Mouse (Mus musculus): ENCODE measurements around the gene Lxn. TPM values are rescaled to one million over a fixed set of nuclear protein-coding genes. Genes with fewer than 3 reads are reported as not detected.
A peak's percentile ranks its signal among the peaks of the same experiment; 100 is the strongest.

Lxn gene
- polyA plus RNA-seq, 1 experiment from 2014 or later, result 295 TPM

DNA sequence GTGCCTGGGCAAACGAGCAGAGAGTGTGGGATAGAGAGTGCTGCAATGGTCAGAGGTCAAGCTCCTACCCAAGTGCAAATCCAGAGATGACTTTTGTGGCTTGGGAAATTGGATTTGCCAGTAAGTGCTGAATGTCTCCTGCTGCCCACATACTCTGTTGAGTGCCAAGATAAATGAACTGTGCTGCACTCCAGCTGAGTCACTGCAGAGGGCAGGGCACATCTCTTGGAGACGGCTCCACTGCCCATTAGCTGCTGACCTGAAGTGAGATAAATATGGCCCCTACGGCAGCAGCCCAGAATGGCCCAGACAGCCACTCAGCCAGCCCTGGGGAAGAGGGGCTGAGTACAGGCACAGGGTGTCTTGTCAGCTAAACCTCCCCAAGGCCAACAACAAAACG is 26.4 kb upstream of the Lxn start:
- Histone ChIP-seq H3K9ac (no peak overlapping the region), H3K9me3 (no peaks in the 10 kb centered on the region), H3K27me3 (no peaks in the 10 kb centered on the region), H3K4me2 (no peak overlapping the region), H3K27ac (replicated peaks) (no peak overlapping the region), H3K4me1 (replicated peaks) (no peaks in the 10 kb centered on the region), H3K36me3 (no peaks in the 10 kb centered on the region), H3K4me3 (no peak overlapping the region)
- WGBS, result 55% methylated on average over 4 of the region's 4 CpGs
- no peak for ATAC-seq (ENCODE audit: low read depth)

DNA sequence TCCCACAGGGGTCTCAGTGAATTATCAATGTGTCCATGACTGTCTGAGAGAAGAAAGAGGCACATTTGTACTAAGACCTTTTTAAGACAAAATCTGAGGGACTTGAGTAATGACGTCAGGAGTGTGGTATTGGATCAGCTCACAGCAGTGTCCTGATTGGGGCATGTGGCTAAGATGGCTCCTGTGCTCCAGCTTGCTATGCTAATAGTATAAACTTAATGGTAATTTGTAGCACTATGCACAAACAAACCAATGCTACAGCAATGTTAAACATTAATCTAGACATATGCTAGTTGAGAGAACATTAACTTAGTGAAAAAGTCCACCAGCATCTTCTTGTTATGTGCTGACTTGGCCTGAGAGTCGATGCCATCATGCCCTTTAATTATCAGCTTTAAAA is 21.5 kb upstream of the Lxn start:
- Histone ChIP-seq H3K27me3 (no peaks in the 10 kb centered on the region), H3K27ac (replicated peaks) (no peak overlapping the region), H3K9me3 (no peaks in the 10 kb centered on the region), H3K4me1 (replicated peaks) (no peaks in the 10 kb centered on the region), H3K4me3 (no peak overlapping the region), H3K9ac (no peak overlapping the region), H3K4me2 (no peak overlapping the region), H3K36me3 (0 out of 2 replicates have a peak, but pooled peaks cover 2% of the 10 kb centered on the region)
- ATAC-seq (ENCODE audit: low read depth), result no peak
- 88% methylated on average over 2 of the region's 2 CpGs for WGBS

DNA sequence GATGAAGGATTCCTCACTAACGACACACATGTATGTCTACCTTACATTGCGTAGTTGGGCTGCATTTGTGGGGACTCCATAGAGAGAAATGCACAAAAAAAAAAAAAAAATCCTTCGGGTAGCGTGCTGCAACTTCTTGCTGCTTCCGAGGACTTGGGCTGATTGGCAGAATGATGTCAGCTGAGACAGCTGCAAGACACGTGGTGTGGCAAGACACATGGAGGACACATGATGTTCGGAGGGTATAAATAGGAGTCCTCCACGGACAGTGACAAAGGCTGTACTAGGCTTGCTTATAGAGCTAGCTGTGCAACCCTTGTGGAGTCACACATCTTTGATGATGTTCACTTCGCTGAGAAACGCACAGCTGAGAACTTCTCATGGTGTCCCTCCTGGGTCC is 18.7 kb upstream of the Lxn start:
- Histone ChIP-seq H3K4me2 (no peak overlapping the region), H3K4me3 (no peak overlapping the region), H3K9me3 (no peaks in the 10 kb centered on the region), H3K9ac (no peak overlapping the region), H3K36me3 (peaks cover 9% of the 10 kb centered on the region; the same call in 1 of the 2 replicates), H3K27me3 (no peaks in the 10 kb centered on the region), H3K4me1 (replicated peaks) (no peaks in the 10 kb centered on the region), H3K27ac (replicated peaks) (no peak overlapping the region)
- ATAC-seq (ENCODE audit: low read depth), result no peak
- 88% methylated on average over 10 of the region's 10 CpGs for WGBS

DNA sequence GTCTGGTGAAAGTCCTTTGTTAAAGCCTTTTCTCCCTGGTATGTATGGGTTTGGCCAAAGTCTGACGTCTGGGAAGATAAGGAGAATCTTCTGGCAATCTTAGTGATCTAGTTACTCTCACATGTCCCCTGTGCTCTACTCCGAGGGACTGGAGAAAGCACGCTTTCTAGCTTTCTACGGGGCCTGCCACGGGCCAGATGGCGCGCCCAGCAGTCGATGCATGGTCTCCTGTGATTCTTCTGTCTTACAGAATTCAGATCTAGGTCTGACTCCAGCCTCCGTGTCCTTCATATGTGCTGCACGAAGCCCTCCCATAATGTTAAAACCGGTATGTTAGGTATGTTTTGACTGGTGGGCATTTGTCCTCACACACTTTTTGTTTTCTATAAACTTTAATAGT is 16.1 kb upstream of the Lxn start:
- WGBS, result 93% methylated on average over 11 of the region's 11 CpGs
- Histone ChIP-seq H3K36me3 (peaks cover 29% of the 10 kb centered on the region), H3K4me2 (no peak overlapping the region), H3K9ac (no peak overlapping the region), H3K4me1 (replicated peaks) (no peaks in the 10 kb centered on the region), H3K4me3 (no peak overlapping the region), H3K9me3 (no peaks in the 10 kb centered on the region), H3K27me3 (no peaks in the 10 kb centered on the region), H3K27ac (replicated peaks) (no peak overlapping the region)
- ATAC-seq (ENCODE audit: low read depth), result no peak

DNA sequence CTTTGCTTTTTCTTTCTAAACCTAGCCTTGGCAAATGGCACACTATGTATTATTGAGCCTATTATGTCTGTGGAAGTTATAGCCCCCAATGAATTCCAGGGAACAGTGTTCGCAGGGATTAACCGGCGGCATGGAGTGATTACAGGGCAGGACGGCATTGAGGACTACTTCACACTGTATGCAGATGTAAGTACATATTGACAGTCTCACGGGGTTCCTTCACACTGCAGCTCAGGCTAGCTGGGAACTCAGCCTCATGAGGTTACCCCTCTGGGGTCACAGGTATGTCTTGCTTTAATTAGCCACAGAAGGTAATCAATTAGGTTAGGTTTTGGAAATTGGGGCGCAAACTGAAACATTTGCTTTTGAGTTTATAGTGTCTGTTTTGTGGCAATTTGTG is 9.7 kb upstream of the Lxn start:
- H3K4me2 ChIP-seq, result no peak overlapping the region
- no peaks in the 10 kb centered on the region for H3K4me1 ChIP-seq (replicated peaks)
- no peaks in the 10 kb centered on the region for H3K27me3 ChIP-seq
- no peak overlapping the region for H3K9ac ChIP-seq
- no peak overlapping the region for H3K4me3 ChIP-seq
- peaks cover 32% of the 10 kb centered on the region for H3K36me3 ChIP-seq
- 86% methylated on average over 6 of the region's 6 CpGs for WGBS
- no peaks in the 10 kb centered on the region for H3K9me3 ChIP-seq
- no peak for ATAC-seq (ENCODE audit: low read depth)
- H3K27ac ChIP-seq (replicated peaks), result no peak overlapping the region

DNA sequence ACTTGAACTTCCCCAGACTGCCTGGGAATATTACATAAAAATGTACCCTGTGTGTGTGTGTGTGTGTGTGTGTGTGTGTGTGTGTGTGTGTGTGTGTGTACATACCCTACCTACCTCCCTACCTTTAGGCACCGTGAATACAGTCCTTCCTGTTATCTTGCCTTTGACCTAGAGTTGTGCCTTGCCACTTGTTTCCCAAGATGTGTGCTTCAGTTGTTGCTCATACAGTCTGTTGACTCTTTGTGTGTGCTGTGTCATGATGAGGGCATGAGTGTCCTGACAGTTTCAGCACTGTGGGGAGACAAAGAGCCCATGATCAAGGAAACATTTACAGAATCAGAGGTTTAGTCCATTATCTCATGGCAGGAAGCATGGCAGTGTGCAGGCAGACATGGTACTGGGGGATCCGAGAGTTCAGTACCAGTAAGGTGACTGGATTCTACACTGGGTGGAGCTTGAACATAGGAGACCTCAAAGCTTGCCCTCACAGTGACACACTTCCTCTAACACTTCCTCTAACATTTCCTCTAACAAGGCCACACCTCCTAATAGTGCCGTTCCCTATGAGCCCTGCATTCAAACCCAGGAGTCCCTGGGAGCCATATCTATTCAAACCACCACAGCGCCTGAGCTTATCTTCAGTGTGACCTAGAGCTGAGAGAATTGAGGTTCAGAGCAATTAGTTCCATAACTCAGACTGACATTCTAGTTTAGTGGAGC is 7.8 kb upstream of the Lxn start:
- ATAC-seq (ENCODE audit: low read depth), result no peak
- Histone ChIP-seq H3K9ac (no peak overlapping the region), H3K27ac (replicated peaks) (no peak overlapping the region), H3K4me3 (no peak overlapping the region), H3K4me2 (no peak overlapping the region), H3K27me3 (no peaks in the 10 kb centered on the region), H3K9me3 (no peaks in the 10 kb centered on the region), H3K4me1 (replicated peaks) (no peaks in the 10 kb centered on the region), H3K36me3 (peaks cover 38% of the 10 kb centered on the region)
- 93% methylated on average over 4 of the region's 4 CpGs for WGBS

GRCm38 (mm10) chr3:67467281-67467680 is 3.6 kb upstream of the Lxn start:
- Histone ChIP-seq H3K9ac (no peak overlapping the region), H3K9me3 (no peaks in the 10 kb centered on the region), H3K36me3 (peaks cover 20% of the 10 kb centered on the region), H3K27ac (replicated peaks) (no peak overlapping the region), H3K4me1 (replicated peaks) (peaks cover 18% of the 10 kb centered on the region), H3K27me3 (no peaks in the 10 kb centered on the region), H3K4me3 (no peak overlapping the region), H3K4me2 (no peak overlapping the region)
- no peak for ATAC-seq (ENCODE audit: low read depth)
- 90% methylated on average over 2 of the region's 2 CpGs for WGBS

DNA sequence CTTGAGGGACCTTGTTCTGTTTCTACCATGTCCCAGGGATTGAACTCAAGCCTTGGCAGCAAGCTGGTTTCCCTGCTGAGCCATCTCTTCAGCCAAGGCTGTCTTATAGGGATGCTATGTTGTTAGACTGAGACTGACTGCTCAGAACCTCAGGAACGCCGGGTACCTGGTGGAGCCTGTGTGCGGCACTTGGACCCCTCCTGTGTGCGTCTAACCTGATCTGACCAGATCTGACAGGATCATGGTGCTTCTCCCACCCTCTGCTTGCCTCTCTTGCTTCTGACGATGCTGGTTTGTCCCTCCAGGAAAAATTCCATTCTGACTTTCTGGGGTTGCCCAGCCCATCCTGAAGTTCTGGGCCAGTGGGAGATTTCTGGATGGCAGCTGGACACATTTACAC is 2.9 kb upstream of the Lxn start:
- H3K9ac ChIP-seq, result no peak overlapping the region
- no peaks in the 10 kb centered on the region for H3K9me3 ChIP-seq
- no peak overlapping the region for H3K27ac ChIP-seq (replicated peaks)
- ATAC-seq (ENCODE audit: low read depth), result no peak
- WGBS, result 95% methylated on average over 5 of the region's 5 CpGs
- H3K4me3 ChIP-seq, result no peak overlapping the region
- H3K36me3 ChIP-seq, result peaks cover 20% of the 10 kb centered on the region
- no peaks in the 10 kb centered on the region for H3K27me3 ChIP-seq
- no peak overlapping the region for H3K4me2 ChIP-seq
- H3K4me1 ChIP-seq (replicated peaks), result peaks cover 23% of the 10 kb centered on the region

DNA sequence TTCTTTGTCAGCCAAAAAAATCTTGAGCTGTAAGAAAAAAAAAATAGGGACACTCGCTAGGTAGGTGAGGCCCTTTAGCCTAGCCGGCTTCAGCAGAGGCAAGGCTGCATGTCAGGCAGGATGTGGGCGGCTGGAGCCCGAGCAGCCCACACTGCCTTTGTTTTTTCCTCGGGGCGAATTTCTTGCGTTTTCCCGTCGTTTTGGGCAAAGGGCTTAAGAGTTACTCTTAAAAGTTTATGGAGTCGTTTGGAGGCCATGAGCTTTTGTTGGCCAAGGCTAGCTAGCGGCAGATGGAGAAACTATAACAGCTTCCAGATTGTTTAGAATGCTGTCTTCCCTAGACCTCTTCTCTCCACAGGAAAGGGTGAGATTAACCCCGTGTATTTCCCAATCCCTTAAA is 725 bp downstream of the Lxn start:
- ATAC-seq (ENCODE audit: low read depth), result no peak; the same call in 1 of the 2 replicates
- peak overlapping the region; percentile 54 for H3K4me3 ChIP-seq
- 4% methylated on average over 12 of the region's 12 CpGs for whole genome bisulfite sequencing

DNA sequence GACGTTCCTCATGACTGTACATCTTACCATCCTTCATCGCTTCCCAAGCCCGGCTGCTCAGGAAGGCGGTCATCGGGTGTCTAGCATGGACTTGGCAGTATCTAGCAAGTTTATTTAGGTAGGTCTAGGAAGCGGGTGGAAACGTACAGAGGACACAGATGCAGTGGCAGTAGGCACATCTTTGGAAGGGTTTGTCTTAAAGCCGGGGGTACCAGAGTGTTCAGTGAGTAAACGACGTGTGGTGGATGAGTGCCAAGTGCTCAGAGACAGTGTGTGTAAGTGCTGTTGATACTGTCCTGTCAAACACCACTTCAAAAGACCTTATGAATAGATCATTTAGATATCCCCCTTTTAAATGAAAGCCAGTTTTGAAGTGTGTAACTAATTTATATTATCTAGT is 1.1 kb downstream of the Lxn start:
- Histone ChIP-seq H3K36me3 (peaks cover 28% of the 10 kb centered on the region), H3K27ac (replicated peaks) (peak overlapping the region; percentile 87), H3K4me1 (replicated peaks) (peaks cover 28% of the 10 kb centered on the region), H3K27me3 (no peaks in the 10 kb centered on the region), H3K9ac (peak overlapping the region; percentile 78), H3K4me2 (peak overlapping the region; percentile 87), H3K9me3 (no peaks in the 10 kb centered on the region), H3K4me3 (peak overlapping the region; percentile 54)
- ATAC-seq (ENCODE audit: low read depth), result peak; percentile 23; the same call in 1 of the 2 replicates
- 40% methylated on average over 10 of the region's 10 CpGs for WGBS

More for the DNA sequence above, 725 bp downstream of the Lxn start:
- H3K4me2 ChIP-seq, result peak overlapping the region; percentile 87
- no peaks in the 10 kb centered on the region for H3K9me3 ChIP-seq
- peaks cover 28% of the 10 kb centered on the region for H3K4me1 ChIP-seq (replicated peaks)
- peaks cover 29% of the 10 kb centered on the region for H3K36me3 ChIP-seq
- H3K27me3 ChIP-seq, result no peaks in the 10 kb centered on the region
- H3K9ac ChIP-seq, result peak overlapping the region; percentile 78
- peak overlapping the region; percentile 87 for H3K27ac ChIP-seq (replicated peaks)

DNA sequence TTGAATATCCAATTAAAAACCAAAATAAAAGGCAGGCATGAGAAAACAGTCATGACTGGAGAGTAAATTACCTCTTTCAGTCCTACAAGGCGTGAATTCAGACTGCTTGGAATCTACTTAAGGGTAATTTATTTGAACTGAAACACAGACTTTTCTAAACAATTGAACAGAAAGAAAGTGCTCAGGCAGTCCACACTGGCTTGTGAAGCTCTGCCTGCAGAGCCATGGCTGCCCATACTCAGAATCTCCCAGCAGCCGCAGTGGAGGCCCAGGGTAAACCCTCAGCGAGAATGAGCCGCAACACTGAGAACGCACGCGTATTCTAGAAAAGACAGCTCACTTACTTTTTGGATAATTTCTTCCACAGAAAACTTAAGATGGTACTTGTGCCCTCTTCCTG is 1.7 kb downstream of the Lxn start:
- H3K36me3 ChIP-seq, result peaks cover 33% of the 10 kb centered on the region
- H3K9ac ChIP-seq, result peak overlapping the region; percentile 78; the same call in 1 of the 2 replicates
- no peaks in the 10 kb centered on the region for H3K9me3 ChIP-seq
- peaks cover 28% of the 10 kb centered on the region for H3K4me1 ChIP-seq (replicated peaks)
- WGBS, result 50% methylated on average over 7 of the region's 7 CpGs
- peak overlapping the region; percentile 54 for H3K4me3 ChIP-seq
- peak; percentile 9 for ATAC-seq (ENCODE audit: low read depth)
- H3K4me2 ChIP-seq, result peak overlapping the region; percentile 87
- H3K27me3 ChIP-seq, result no peaks in the 10 kb centered on the region
- peak overlapping the region; percentile 87 for H3K27ac ChIP-seq (replicated peaks)

DNA sequence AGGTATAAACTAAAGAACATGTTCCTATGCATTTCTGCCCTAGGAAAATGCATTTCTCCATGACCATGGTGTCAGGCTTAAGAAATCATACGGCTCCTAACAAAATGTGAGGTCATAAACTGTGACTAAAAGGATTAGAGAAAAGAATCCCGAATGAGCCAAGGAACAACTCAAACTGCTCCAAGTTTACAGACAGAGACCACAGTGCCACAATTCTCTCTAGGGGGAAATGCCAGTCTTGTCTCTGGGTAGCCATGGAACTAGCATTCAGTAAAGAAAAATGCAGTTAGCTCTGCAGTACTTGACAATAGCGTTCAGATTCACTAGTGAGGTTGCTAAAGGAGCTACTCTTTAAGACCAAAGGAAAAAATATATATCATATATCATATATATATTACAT is 3.8 kb downstream of the Lxn start:
- Histone ChIP-seq H3K4me3 (no peak overlapping the region), H3K4me2 (no peak overlapping the region), H3K9me3 (no peaks in the 10 kb centered on the region), H3K36me3 (peaks cover 51% of the 10 kb centered on the region), H3K4me1 (replicated peaks) (peaks cover 28% of the 10 kb centered on the region), H3K27me3 (no peaks in the 10 kb centered on the region), H3K27ac (replicated peaks) (peak overlapping the region; percentile 87; the same call in 1 of the 2 replicates), H3K9ac (no peak overlapping the region)
- no peak for ATAC-seq (ENCODE audit: low read depth)
- WGBS, result 45% methylated on average over 3 of the region's 3 CpGs

All from neural tube, embryonic 13.5 days (tissue).